ENCODE assay signal across 8 mouse cellular contexts in genomic region chr9:103761647-103762084, GRCm38 (mm10). TPM values are rescaled to one million over a fixed set of nuclear protein-coding genes. Genes with fewer than 3 reads are reported as not detected.
A peak's percentile ranks its signal among the peaks of the same experiment; 100 is the strongest.
DNase-seq lines count a peak whose midpoint lies in the region; ATAC-seq and TF ChIP-seq lines count a peak whose summit lies in the region.

Gene Tmem108, minus strand, starts transcription at chr9:103761837.

- no peaks in the 10 kb centered on the region for H3K27me3 ChIP-seq in forebrain, postnatal 0 days (ENCODE audit: insufficient read depth, low read length)

- ATAC-seq in forebrain, postnatal 0 days: peak; percentile 94

- peak within 1 kb of the TSS; percentile 81 for H3K4me3 ChIP-seq in forebrain, postnatal 0 days (ENCODE audit: low read depth, low read length)
- peak within 1 kb of the TSS; percentile 93 for H3K4me3 ChIP-seq in layer of hippocampus, adult 2 months
- peak within 1 kb of the TSS; percentile 90 for H3K4me3 ChIP-seq in olfactory bulb, adult 2 months (ENCODE audit: insufficient read depth, low read depth, low read length)

- H3K9me3 ChIP-seq in forebrain, postnatal 0 days (ENCODE audit: low read length): no peaks in the 10 kb centered on the region

- H3K27ac ChIP-seq in forebrain, postnatal 0 days (ENCODE audit: low read depth, low read length): peak within 1 kb of the TSS; percentile 71
- H3K27ac ChIP-seq in layer of hippocampus, adult 2 months: peak within 1 kb of the TSS; percentile 89
- H3K27ac ChIP-seq in olfactory bulb, adult 2 months (ENCODE audit: insufficient read depth, low read depth, low read length): peak within 1 kb of the TSS; percentile 5; the same call in 1 of the 2 replicates

- no peaks in the 10 kb centered on the region for H3K4me1 ChIP-seq in forebrain, postnatal 0 days (ENCODE audit: insufficient read depth)
- H3K4me1 ChIP-seq in olfactory bulb, adult 2 months (ENCODE audit: control insufficient read depth, insufficient read depth, low read length): peaks cover 3% of the 10 kb centered on the region; the same call in 1 of the 2 replicates

- no peak for TF ChIP-seq CTCF in forebrain, postnatal 0 days (IDR thresholded peaks at IDR 0.05; ENCODE audit: low read depth)
- no peak for TF ChIP-seq CTCF in layer of hippocampus, adult 2 months (conservative IDR thresholded peaks at IDR 0.05)
- peak; percentile 3; the same call in 1 of the 2 replicates for TF ChIP-seq CTCF in olfactory bulb, adult 2 months (IDR thresholded peaks at IDR 0.05; ENCODE audit: insufficient read depth, low read depth, low read length)

- H3K36me3 ChIP-seq in forebrain, postnatal 0 days (ENCODE audit: insufficient read depth): no peaks in the 10 kb centered on the region

- H3K4me2 ChIP-seq in forebrain, postnatal 0 days (ENCODE audit: low read depth): peak within 1 kb of the TSS; percentile 74

- DNase-seq in CD4-positive helper T cell, adult 2 months (ENCODE audit: low read depth, low spot score): peak; percentile 10
- DNase-seq in cerebellum, adult 11 months: peak; percentile 97
- peak; percentile 94 for DNase-seq in forebrain, postnatal 0 days
- DNase-seq in heart, postnatal 4 days: peak; percentile 92
- peak; percentile 91 to 93 for DNase-seq in layer of hippocampus, adult 2 months (ENCODE audit: low spot score in 2 of 2)
- peak; percentile 83 to 84 for DNase-seq in lung, adult 18-20 months
- DNase-seq in testis, postnatal 14 days (ENCODE audit: low spot score): peak; percentile 91

- 2% methylated on average over 50 of the region's 51 CpGs for WGBS in forebrain, postnatal 0 days
- 1% methylated on average over 51 of the region's 51 CpGs for WGBS in olfactory bulb, adult 2 months

- peak within 1 kb of the TSS; percentile 83 for H3K9ac ChIP-seq in forebrain, postnatal 0 days

- peak; percentile 74 for TF ChIP-seq POLR2A in olfactory bulb, adult 2 months (IDR thresholded peaks at IDR 0.05; ENCODE audit: insufficient read depth, low read depth, low read length)

RNA-seq across cellular contexts. Expression of gene Tmem108, which starts in this region (rescaled TPM):
- total RNA-seq in forebrain, postnatal 0 days (2014; rRNA removed): 31.5 and 33.2 TPM in 2 replicates
- polyA plus RNA-seq in forebrain, postnatal 0 days (2015; fragmentation: Nextera tagmentation; extraction: Ambion mirVana): 42.7 and 52.7 TPM in 2 replicates
- total RNA-seq in heart, postnatal 4 days (2021): 10 to 100 TPM; 17.6 to 21.9 TPM
- total RNA-seq in layer of hippocampus, adult 2 months (2021): 10 to 100 TPM; 40.7 to 46.1 TPM
- polyA plus RNA-seq in olfactory bulb, adult 2 months (2012; ENCODE audit: insufficient read depth, insufficient read length, low replicate concordance, missing spikeins): not detected in 2 replicates

Comparison
In these comparisons a context has a peak if more than half of its experiments do, and no peak if none do; other contexts are left out.
1. Peak in every context shown above with its lines: DNase-seq, ATAC-seq, H3K4me3 ChIP-seq and H3K27ac ChIP-seq.
2. DNase-seq: peak in every context shown above with its lines; median percentile 97 in cerebellum, adult 11 months; 94 in forebrain, postnatal 0 days; 92 in heart, postnatal 4 days; 92 in layer of hippocampus, adult 2 months; 91 in testis, postnatal 14 days; 84 in lung, adult 18-20 months; 10 in CD4-positive helper T cell, adult 2 months.
3. H3K27ac ChIP-seq: peak in every context shown above with its lines; median percentile 89 in layer of hippocampus, adult 2 months; 71 in forebrain, postnatal 0 days; 5 in olfactory bulb, adult 2 months.